8 mouse cellular contexts compared by ENCODE assay signal in the genomic region with DNA sequence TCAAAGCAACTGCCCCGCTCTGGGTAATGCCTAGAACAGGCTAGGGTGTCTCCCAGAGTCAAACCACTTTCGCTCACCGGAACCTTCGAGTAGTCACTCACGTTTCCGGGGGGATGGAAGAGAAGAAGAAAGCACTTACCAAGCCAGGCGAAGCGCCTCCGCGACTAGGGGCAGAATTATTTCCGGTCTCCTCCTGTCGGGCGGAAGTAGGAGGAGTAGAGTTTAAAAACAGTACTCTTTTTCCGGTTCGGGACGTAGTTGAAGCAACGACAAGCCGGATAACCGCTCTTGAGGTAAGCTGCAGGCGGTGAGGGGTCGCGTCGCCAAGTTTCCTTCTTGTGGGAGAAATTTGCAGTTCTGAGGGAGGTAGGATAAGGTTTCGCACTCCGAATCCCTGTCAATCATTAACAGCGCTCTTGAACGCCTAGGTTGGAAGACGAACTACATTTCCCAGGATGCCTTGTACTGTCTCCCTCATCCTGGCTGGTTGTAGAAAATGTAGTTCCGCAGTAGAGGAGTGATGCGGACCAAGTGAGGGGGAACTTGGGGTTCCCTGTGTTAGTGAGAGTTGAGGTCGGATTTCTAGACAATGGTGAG. TPM values are rescaled to one million over a fixed set of nuclear protein-coding genes. Genes with fewer than 3 reads are reported as not detected.
DNase-seq lines count a peak whose midpoint lies in the region; ATAC-seq lines count a peak whose summit lies in the region.

Gene Nosip, plus strand, starts transcription at position 191 of the 597 bp plus-strand sequence.
Gene Prrg2, minus strand, starts transcription at position 439 of the 597 bp plus-strand sequence.

- intact Hi-C loops in heart, postnatal 14 days (cut with DNase I) = loop anchor here (10.0 kb wide), 1 partner anchor 332 kb away; the partner anchor contains the start of gene Snrnp70

- H3K4me3 ChIP-seq in forebrain, embryonic 14.5 days (ENCODE audit: low read depth, low read length) = peak within 1 kb of the TSS; percentile 49
- H3K4me3 ChIP-seq in neural tube, embryonic 15.5 days (replicated peaks) = peak within 1 kb of the TSS; percentile 62

- peak; percentile 99 for DNase-seq in ES-CJ7 (ENCODE audit: low read depth, low spot score)
- DNase-seq in cerebellum, adult 11 months = peak; percentile 93
- DNase-seq in forebrain, embryonic 14.5 days (ENCODE audit: low spot score) = peak; percentile 99
- DNase-seq in heart, postnatal 14 days = peak; percentile 92 to 94
- peak; percentile 95 for DNase-seq in layer of hippocampus, adult 11-12 months (ENCODE audit: low spot score)
- DNase-seq in lung, adult 18-20 months = peak; percentile 96 to 97
- DNase-seq in testis, postnatal 14 days (ENCODE audit: low spot score) = peak; percentile 96

- H3K36me3 ChIP-seq in forebrain, embryonic 14.5 days (ENCODE audit: control insufficient read depth, insufficient read depth, low read length) = no peaks in the 10 kb centered on the region
- H3K36me3 ChIP-seq in neural tube, embryonic 15.5 days = no peaks in the 10 kb centered on the region

- H3K27ac ChIP-seq in forebrain, embryonic 14.5 days (ENCODE audit: low read depth, low read length) = peak within 1 kb of the TSS; percentile 76
- peak within 1 kb of the TSS; percentile 94 for H3K27ac ChIP-seq in neural tube, embryonic 15.5 days (replicated peaks)

- H3K27me3 ChIP-seq in forebrain, embryonic 14.5 days (replicated peaks; ENCODE audit: control insufficient read depth, insufficient read depth, low read length) = no peaks in the 10 kb centered on the region
- H3K27me3 ChIP-seq in neural tube, embryonic 15.5 days (replicated peaks) = no peaks in the 10 kb centered on the region

- WGBS in forebrain, embryonic 14.5 days = under 1% methylated on average over 31 of the region's 31 CpGs
- WGBS in neural tube, embryonic 15.5 days = under 1% methylated on average over 31 of the region's 31 CpGs

- no peaks in the 10 kb centered on the region for H3K9me3 ChIP-seq in forebrain, embryonic 14.5 days (replicated peaks; ENCODE audit: control insufficient read depth, low read length)
- no peaks in the 10 kb centered on the region for H3K9me3 ChIP-seq in neural tube, embryonic 15.5 days (replicated peaks)

- H3K9ac ChIP-seq in forebrain, embryonic 14.5 days (ENCODE audit: low read length) = peak within 1 kb of the TSS; percentile 60
- peak within 1 kb of the TSS; percentile 63 for H3K9ac ChIP-seq in neural tube, embryonic 15.5 days (replicated peaks)

- peaks cover 11% of the 10 kb centered on the region for H3K4me1 ChIP-seq in forebrain, embryonic 14.5 days (ENCODE audit: control insufficient read depth, insufficient read depth, low read length)
- peaks cover 35% of the 10 kb centered on the region for H3K4me1 ChIP-seq in neural tube, embryonic 15.5 days

- peak; percentile 93 for ATAC-seq in forebrain, embryonic 14.5 days
- ATAC-seq in neural tube, embryonic 15.5 days (ENCODE audit: low FRiP score) = peak; percentile 89

- H3K4me2 ChIP-seq in forebrain, embryonic 14.5 days (ENCODE audit: low read length) = peak within 1 kb of the TSS; percentile 61
- H3K4me2 ChIP-seq in neural tube, embryonic 15.5 days = peak within 1 kb of the TSS; percentile 67

RNA-seq across cellular contexts. Expression of gene Nosip, which starts in this region (rescaled TPM):
- 70.4 and 71.8 TPM in 2 replicates for polyA plus RNA-seq in forebrain, embryonic 14.5 days (2014; fragmentation: Nextera tagmentation; extraction: Ambion mirVana)
- total RNA-seq in heart, postnatal 14 days (2021) = 10 to 100 TPM; 27.7 to 33.7 TPM
- 65.8 and 66.5 TPM in 2 replicates for polyA plus RNA-seq in neural tube, embryonic 15.5 days (2015; fragmentation: Nextera tagmentation; extraction: Ambion mirVana)

RNA-seq across cellular contexts. Expression of gene Prrg2, which starts in this region (rescaled TPM):
- polyA plus RNA-seq in forebrain, embryonic 14.5 days (2014; fragmentation: Nextera tagmentation; extraction: Ambion mirVana) = 12.0 and 13.4 TPM in 2 replicates
- total RNA-seq in heart, postnatal 14 days (2021) = 10 to 100 TPM; 11.1 to 11.4 TPM
- 16.5 and 18.1 TPM in 2 replicates for polyA plus RNA-seq in neural tube, embryonic 15.5 days (2015; fragmentation: Nextera tagmentation; extraction: Ambion mirVana)

Comparison
In these comparisons a context has a peak if more than half of its experiments do, and no peak if none do; other contexts are left out.
1. Peak in every context shown above with its lines: DNase-seq, ATAC-seq, H3K4me3 ChIP-seq and H3K27ac ChIP-seq.